Mouse (Mus musculus) embryo, embryonic 11.5 days (tissue): ENCODE data around the gene Xbp1.

Experiments used
- DNase-seq: peaks from one replicate; pipeline ENCODE4 v3.0.0-alpha.2; 2012; ENCODE audit warnings: low read depth, low spot score

The Xbp1 gene

DNA sequence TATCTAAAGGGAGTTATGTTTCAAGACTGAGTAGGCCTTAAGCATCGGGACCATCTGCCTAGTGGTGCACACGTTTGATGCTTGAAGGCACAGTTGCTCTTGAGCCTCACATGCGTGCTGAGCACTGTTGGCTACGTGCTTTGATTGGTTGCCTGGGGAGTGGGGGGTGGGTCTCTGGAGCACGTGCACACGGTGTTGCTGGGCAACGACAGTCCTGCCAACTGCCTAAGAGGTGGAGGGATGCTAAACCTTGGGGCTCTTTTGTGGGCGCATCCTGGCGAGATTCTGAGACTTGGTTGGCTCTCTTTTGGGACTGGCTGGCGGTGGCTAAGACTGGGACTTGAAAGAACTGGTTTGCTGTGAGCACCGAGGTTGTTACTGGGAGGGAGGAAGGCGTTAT, 49.0 kb downstream of the Xbp1 start, which contains the start of gene Ankrd36:
Gene Ankrd36 (plus strand): TSS at position 211 of the 400 bp plus-strand sequence.
- DNase-seq: no peak

DNA sequence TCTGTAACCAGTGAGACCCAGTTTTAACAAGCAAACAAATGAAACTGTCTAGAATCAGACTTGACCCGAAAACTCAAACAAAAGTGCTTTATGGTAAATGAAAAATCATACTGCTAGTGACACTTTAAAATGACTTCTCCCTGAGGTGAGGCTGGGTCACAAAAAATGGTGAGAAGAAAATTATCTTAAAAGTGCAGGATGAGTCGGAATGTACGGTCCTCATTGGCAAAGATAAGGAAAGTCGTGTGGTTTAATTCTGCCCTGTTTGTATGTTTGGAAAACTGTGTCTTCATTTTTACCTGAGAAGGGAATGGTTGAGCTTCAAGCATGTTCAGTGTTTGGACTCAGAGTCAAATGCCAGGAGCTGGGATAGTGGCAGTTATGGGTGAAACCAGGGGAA, 51.4 kb downstream of the Xbp1 start:
- no peak for DNase-seq

DNA sequence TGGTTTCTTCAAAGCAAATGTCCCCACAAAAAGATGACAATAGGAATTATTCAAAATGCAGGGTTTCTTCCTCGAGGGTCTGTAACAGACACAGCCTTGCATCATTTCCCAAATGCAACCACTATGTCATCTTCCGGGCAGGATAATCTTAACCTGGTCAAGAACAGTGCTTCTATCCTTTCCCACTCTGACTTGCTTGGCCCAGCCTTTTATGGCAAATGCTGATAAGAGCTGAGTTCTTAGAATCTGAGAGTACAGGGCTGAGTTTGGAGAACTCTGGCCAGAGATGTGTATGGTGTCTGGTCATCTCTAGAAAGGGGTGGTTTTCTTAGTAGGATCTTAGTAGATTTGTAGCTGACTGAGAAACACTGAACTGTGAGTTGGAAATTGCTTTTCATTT, 53.4 kb downstream of the Xbp1 start:
- DNase-seq: no peak

- DNase-seq: no peak
These were observed 54.6 kb downstream of the Xbp1 start for GRCm38 (mm10) chr11:5575046-5575445.
